Mouse (Mus musculus) neural tube, embryonic 15.5 days (tissue): Measurements from ENCODE around the gene Olfr420. TPM values are rescaled to one million over a fixed set of nuclear protein-coding genes. Genes with fewer than 3 reads are reported as not detected.

Experiments
- ATAC-seq: fragments of 200-750 bp; cut with Nextera tagmentation; 2 replicates; pipeline ENCODE4 v1.8.0; 2017; ENCODE audit warnings: mild to moderate bottlenecking, moderate TSS enrichment, moderate library complexity; ENCODE audit not compliant: low FRiP score
- H3K27ac ChIP-seq: fragments of 300-500 bp; sonication (generic); replicated peaks from 2 replicates; pipeline ENCODE4 v1.5.1; 2015; ENCODE audit warnings: mild to moderate bottlenecking, inconsistent platforms
- H3K27me3 ChIP-seq: fragments of 300-500 bp; sonication (generic); replicated peaks from 2 replicates; pipeline ENCODE4 v1.6.1; 2015; ENCODE audit warnings: inconsistent platforms
- H3K36me3 ChIP-seq: fragments of 300-500 bp; sonication (generic); 2 replicates; pipeline ENCODE4 v1.6.1; 2015; ENCODE audit warnings: inconsistent platforms
- H3K4me1 ChIP-seq: fragments of 300-500 bp; sonication (generic); 2 replicates; pipeline ENCODE4 v1.6.1; 2015; ENCODE audit warnings: inconsistent platforms
- H3K4me2 ChIP-seq: fragments of 300-500 bp; sonication (generic); 2 replicates; pipeline ENCODE4 v1.6.1; 2015; ENCODE audit warnings: inconsistent platforms, mild to moderate bottlenecking, moderate library complexity
- H3K4me3 ChIP-seq: fragments of 300-500 bp; sonication (generic); replicated peaks from 2 replicates; pipeline ENCODE4 v1.5.1; 2015; ENCODE audit warnings: mild to moderate bottlenecking, inconsistent platforms
- H3K9ac ChIP-seq: fragments of 300-500 bp; sonication (generic); replicated peaks from 2 replicates; pipeline ENCODE4 v1.6.1; 2015; ENCODE audit warnings: mild to moderate bottlenecking, inconsistent platforms
- H3K9me3 ChIP-seq: fragments of 300-500 bp; sonication (generic); replicated peaks from 2 replicates; pipeline ENCODE4 v1.6.1; 2016; ENCODE audit warnings: inconsistent platforms
- WGBS: fragments of 180-500 bp; shearing (Covaris S2); methylation state at CpG from one replicate; pipeline ENCODE4 v1.1.7; 2015; ENCODE audit warnings: mixed read lengths; 5-methylcytosine and 5-hydroxymethylcytosine counted together
- polyA plus RNA-seq: library from polyadenylated mRNA; unstranded; fragments of >200 nt; fragmentation: Nextera tagmentation; extraction: Ambion mirVana; gene quantifications from 2 replicates; pipeline ENCODE4 v1.2.1, GENCODE M21; 2015

Gene Olfr420
- not detected in 2 replicates for polyA plus RNA-seq

DNA sequence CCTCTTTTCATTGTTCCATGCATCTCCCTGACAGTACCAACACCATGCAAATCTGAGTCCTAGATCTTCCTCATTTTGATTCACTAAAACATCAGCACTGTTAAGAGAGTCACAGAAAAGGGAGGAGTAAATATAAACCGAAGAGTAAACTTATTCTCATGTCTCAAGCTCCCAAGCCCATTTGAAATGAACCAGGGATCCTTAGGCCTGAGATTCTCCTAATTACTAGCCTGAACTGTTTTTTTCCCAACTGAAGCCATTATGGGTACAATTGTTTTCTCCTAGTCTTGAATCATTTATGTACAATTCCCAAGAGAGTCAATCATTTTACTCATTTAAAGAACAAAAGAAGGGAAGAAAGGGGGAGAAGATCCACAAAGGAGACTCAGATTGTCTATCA is at the start of gene Olfr420:
Gene Olfr420, plus strand, starts transcription at position 301 of the 400 bp plus-strand sequence.
- Histone ChIP-seq H3K4me2 (no peak within 1 kb of the TSS), H3K4me3 (no peak within 1 kb of the TSS), H3K9ac (no peak within 1 kb of the TSS), H3K27ac (no peak within 1 kb of the TSS), H3K9me3 (no peaks in the 10 kb centered on the region), H3K27me3 (no peaks in the 10 kb centered on the region), H3K36me3 (no peaks in the 10 kb centered on the region), H3K4me1 (no peaks in the 10 kb centered on the region)
- no peak for ATAC-seq
- WGBS: 92% methylated on average over 1 of the region's 1 CpGs

DNA sequence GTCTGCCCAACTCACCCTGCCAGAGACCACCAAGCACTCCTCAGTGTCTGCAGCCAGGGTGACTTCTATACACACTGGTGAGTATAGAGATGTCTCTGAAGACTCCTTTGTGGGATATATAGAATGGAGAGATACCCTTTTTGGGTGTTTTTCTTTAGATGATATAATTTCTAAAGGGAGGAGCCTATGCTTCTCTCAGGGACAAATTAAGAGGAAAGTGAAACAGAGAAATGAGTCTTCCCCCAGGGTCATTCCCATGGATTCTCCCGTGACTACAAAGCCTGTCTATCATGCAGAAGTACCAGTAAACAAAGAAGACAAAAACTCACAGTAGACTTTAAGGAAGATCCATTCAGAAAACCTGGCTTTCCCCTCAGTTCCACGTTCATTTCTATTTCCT is 34.4 kb upstream of the Olfr420 start, which contains the start of gene Olfr231:
Gene Olfr231, minus strand, starts transcription at position 101 of the 400 bp plus-strand sequence.
- H3K27me3 ChIP-seq: no peaks in the 10 kb centered on the region
- no peaks in the 10 kb centered on the region for H3K36me3 ChIP-seq
- 54% methylated on average over 2 of the region's 2 CpGs for WGBS
- H3K9ac ChIP-seq: no peak within 1 kb of the TSS
- H3K4me2 ChIP-seq: no peak within 1 kb of the TSS
- no peaks in the 10 kb centered on the region for H3K4me1 ChIP-seq
- no peaks in the 10 kb centered on the region for H3K9me3 ChIP-seq
- no peak within 1 kb of the TSS for H3K27ac ChIP-seq
- no peak within 1 kb of the TSS for H3K4me3 ChIP-seq
- no peak for ATAC-seq

- H3K27me3 ChIP-seq: no peaks in the 10 kb centered on the region
- ATAC-seq: no peak
- H3K36me3 ChIP-seq: no peaks in the 10 kb centered on the region
- H3K4me2 ChIP-seq: no peak within 1 kb of the TSS
- H3K27ac ChIP-seq: no peak within 1 kb of the TSS
- H3K4me1 ChIP-seq: no peaks in the 10 kb centered on the region
- H3K9ac ChIP-seq: no peak within 1 kb of the TSS
- 89% methylated on average over 3 of the region's 3 CpGs for WGBS
- no peaks in the 10 kb centered on the region for H3K9me3 ChIP-seq
- H3K4me3 ChIP-seq: no peak within 1 kb of the TSS
Measured at GRCm38 (mm10) chr1:174131217-174131616, 24.2 kb upstream of the Olfr420 start, which contains the start of gene Olfr424. Gene Olfr424 (plus strand): TSS chr1:174131517.

DNA sequence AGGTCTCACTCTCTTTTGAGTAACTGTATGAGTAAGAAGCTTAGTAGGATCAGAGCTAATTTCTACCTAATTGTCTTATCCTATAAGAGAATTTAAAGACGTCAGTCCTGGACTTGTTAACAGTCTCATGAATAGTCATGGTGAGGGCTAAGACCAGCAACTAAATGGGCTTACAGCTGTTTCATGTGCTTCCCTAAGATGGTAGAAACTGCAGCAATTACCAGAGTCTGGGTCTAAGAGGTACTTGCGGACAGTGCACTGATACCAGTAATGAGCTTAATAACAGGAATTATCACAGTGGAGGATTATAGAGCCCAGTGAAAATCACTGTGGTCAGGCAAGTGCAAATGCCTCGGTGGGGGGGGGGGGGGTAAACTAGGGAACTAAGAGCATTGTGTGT is 23.4 kb upstream of the Olfr420 start:
- H3K4me3 ChIP-seq: no peak overlapping the region
- no peak for ATAC-seq
- 76% methylated on average over 3 of the region's 3 CpGs for WGBS
- H3K9ac ChIP-seq: no peak overlapping the region
- no peak overlapping the region for H3K4me2 ChIP-seq
- no peaks in the 10 kb centered on the region for H3K36me3 ChIP-seq
- no peaks in the 10 kb centered on the region for H3K9me3 ChIP-seq
- H3K4me1 ChIP-seq: no peaks in the 10 kb centered on the region
- H3K27me3 ChIP-seq: no peaks in the 10 kb centered on the region
- H3K27ac ChIP-seq: no peak overlapping the region

DNA sequence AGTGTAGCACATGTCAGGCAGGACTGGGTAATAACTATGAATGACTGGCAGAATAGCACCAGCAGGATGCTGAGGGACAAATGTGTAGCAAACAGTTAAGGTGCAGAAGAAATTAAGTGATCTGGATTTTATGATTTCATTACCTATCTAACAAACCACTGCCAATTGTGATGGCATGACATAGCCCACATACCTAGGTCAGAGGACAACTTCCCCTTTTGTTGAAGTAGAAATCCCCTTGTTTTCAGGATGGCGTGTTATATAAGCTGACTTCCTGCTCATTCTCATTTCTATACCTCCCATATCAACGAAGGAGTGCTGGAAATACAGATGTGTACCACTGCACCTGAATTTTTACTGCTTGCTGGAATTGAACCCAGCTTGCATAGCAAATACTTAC is 14.0 kb upstream of the Olfr420 start:
- no peak overlapping the region for H3K27ac ChIP-seq
- no peak overlapping the region for H3K4me3 ChIP-seq
- no peaks in the 10 kb centered on the region for H3K27me3 ChIP-seq
- H3K4me1 ChIP-seq: no peaks in the 10 kb centered on the region
- no peak overlapping the region for H3K9ac ChIP-seq
- H3K9me3 ChIP-seq: no peaks in the 10 kb centered on the region
- WGBS: 81% methylated on average over 2 of the region's 2 CpGs
- no peak overlapping the region for H3K4me2 ChIP-seq
- H3K36me3 ChIP-seq: no peaks in the 10 kb centered on the region
- no peak for ATAC-seq

GRCm38 (mm10) chr1:174146696-174147095 is 8.7 kb upstream of the Olfr420 start:
- H3K4me2 ChIP-seq: no peak overlapping the region
- H3K36me3 ChIP-seq: no peaks in the 10 kb centered on the region
- 75% methylated on average over 1 of the region's 1 CpGs for WGBS
- no peaks in the 10 kb centered on the region for H3K9me3 ChIP-seq
- no peaks in the 10 kb centered on the region for H3K4me1 ChIP-seq
- H3K27ac ChIP-seq: no peak overlapping the region
- H3K27me3 ChIP-seq: no peaks in the 10 kb centered on the region
- no peak for ATAC-seq
- H3K4me3 ChIP-seq: no peak overlapping the region
- H3K9ac ChIP-seq: no peak overlapping the region

- no peaks in the 10 kb centered on the region for H3K4me1 ChIP-seq
- H3K4me2 ChIP-seq: no peak overlapping the region
- 92% methylated on average over 2 of the region's 2 CpGs for WGBS
- H3K9ac ChIP-seq: no peak overlapping the region
- ATAC-seq: no peak
- no peak overlapping the region for H3K27ac ChIP-seq
- no peaks in the 10 kb centered on the region for H3K27me3 ChIP-seq
- H3K36me3 ChIP-seq: no peaks in the 10 kb centered on the region
- H3K9me3 ChIP-seq: no peaks in the 10 kb centered on the region
- no peak overlapping the region for H3K4me3 ChIP-seq
Measured at GRCm38 (mm10) chr1:174149289-174149688, 6.1 kb upstream of the Olfr420 start.

- Histone ChIP-seq H3K27me3 (no peaks in the 10 kb centered on the region), H3K27ac (no peak overlapping the region), H3K9ac (no peak overlapping the region), H3K9me3 (no peaks in the 10 kb centered on the region), H3K4me3 (no peak overlapping the region), H3K4me2 (no peak overlapping the region), H3K36me3 (no peaks in the 10 kb centered on the region), H3K4me1 (no peaks in the 10 kb centered on the region)
- 96% methylated on average over 3 of the region's 3 CpGs for WGBS
- no peak for ATAC-seq
Measured at GRCm38 (mm10) chr1:174157622-174158021, 2.2 kb downstream of the Olfr420 start.

DNA sequence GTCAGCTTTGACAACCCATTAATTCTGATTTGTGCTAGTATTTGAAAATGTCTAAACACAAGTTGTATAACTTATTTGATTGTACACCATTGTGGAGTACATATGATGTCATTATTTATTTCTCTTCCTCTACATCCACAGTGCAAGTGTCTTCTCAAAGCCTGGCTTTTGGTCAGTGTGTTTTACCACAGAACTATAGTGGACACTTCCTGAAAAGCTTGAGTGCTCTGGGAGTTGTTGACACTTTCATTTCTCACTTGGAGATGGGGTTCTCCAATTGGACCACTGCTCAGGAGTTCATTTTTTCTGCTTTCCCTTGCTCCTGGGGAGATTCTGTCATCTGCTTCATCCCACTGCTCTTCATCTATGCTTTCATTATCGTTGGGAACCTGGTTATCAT is 3.1 kb downstream of the Olfr420 start:
- no peak for ATAC-seq
- no peak overlapping the region for H3K9ac ChIP-seq
- no peaks in the 10 kb centered on the region for H3K27me3 ChIP-seq
- H3K36me3 ChIP-seq: no peaks in the 10 kb centered on the region
- H3K27ac ChIP-seq: no peak overlapping the region
- H3K4me3 ChIP-seq: no peak overlapping the region
- 85% methylated on average over 1 of the region's 1 CpGs for WGBS
- H3K4me2 ChIP-seq: no peak overlapping the region
- H3K4me1 ChIP-seq: no peaks in the 10 kb centered on the region
- H3K9me3 ChIP-seq: no peaks in the 10 kb centered on the region

DNA sequence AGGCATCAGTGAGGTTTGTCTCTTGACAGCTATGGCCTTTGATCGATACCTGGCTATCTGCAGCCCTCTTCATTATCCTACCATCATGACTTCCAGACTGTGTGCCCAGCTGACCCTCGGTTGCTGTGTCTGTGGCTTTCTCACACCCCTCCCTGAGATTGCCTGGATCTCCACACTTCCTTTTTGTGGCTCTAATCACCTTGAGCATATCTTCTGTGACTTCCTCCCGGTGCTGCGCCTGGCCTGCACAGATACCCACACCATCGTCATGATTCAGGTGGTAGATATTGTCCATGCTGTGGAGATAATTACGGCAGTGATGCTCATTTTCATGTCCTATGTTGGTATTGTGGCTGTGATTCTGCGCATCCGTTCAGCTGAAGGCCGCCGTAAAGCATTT is 3.7 kb downstream of the Olfr420 start:
- Histone ChIP-seq H3K9ac (no peak overlapping the region), H3K27me3 (no peaks in the 10 kb centered on the region), H3K27ac (no peak overlapping the region), H3K36me3 (no peaks in the 10 kb centered on the region), H3K4me2 (no peak overlapping the region), H3K4me3 (no peak overlapping the region), H3K4me1 (no peaks in the 10 kb centered on the region), H3K9me3 (no peaks in the 10 kb centered on the region)
- WGBS: 90% methylated on average over 10 of the region's 10 CpGs
- no peak for ATAC-seq

- no peak overlapping the region for H3K4me3 ChIP-seq
- no peak overlapping the region for H3K4me2 ChIP-seq
- no peaks in the 10 kb centered on the region for H3K4me1 ChIP-seq
- no peaks in the 10 kb centered on the region for H3K9me3 ChIP-seq
- no peaks in the 10 kb centered on the region for H3K36me3 ChIP-seq
- no peaks in the 10 kb centered on the region for H3K27me3 ChIP-seq
- no peak overlapping the region for H3K9ac ChIP-seq
- no peak overlapping the region for H3K27ac ChIP-seq
- no peak for ATAC-seq
Measured at GRCm38 (mm10) chr1:174169024-174169423, 13.6 kb downstream of the Olfr420 start.

DNA sequence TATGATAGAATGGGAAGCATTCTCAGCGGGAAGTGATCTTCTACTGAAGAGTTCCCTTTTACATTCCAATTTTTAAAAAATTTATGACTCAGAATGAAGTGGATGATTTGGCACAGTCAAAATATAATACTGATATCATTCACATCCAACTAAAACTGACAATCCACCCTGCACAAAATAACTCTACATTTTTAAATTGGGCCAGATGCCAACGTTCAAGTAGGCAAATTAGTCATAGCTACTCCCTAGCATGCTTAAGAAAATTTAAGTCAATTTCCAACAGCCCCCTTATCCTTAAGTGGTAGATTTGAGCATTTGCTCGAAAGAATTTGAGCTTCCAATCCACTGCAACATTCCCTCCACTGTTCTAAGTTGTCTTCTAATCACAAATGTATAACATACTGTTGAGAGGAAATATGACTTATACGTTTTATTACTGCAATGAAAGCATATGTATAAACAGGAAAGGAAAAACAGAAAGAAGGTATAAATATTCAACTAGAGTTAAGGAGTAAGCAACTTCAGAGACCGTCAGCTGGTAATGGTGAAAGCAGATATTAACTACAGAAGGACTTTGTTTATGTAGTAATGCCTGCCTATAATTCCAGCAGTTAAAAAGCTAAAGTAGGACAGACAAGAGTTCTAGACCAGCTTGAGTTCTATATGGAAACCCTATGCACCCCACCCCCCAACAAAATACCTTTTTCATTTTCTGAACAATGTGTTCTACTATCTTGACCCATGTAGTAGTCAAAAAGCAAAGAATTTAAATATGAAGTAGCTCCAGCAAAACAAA is 15.5 kb downstream of the Olfr420 start:
- 86% methylated on average over 5 of the region's 5 CpGs for WGBS
- no peak for ATAC-seq
- no peaks in the 10 kb centered on the region for H3K9me3 ChIP-seq

More for the DNA sequence above, 15.5 kb downstream of the Olfr420 start:
- Histone ChIP-seq H3K9ac (no peak overlapping the region), H3K36me3 (no peaks in the 10 kb centered on the region), H3K27ac (no peak overlapping the region), H3K4me2 (no peak overlapping the region), H3K4me1 (no peaks in the 10 kb centered on the region), H3K27me3 (no peaks in the 10 kb centered on the region), H3K4me3 (no peak overlapping the region)
